Mouse (Mus musculus) spleen, adult 2 months (tissue): Measurements from ENCODE around the gene Map4k4. TPM values are rescaled to one million over a fixed set of nuclear protein-coding genes. Genes with fewer than 3 reads are reported as not detected.

ENCODE experiments used
- DNase-seq, 2 experiments: peaks; one replicate each; pipeline versions ENCODE4 v3.0.0 to v3.0.0-alpha.2; 2012 to 2021; ENCODE audit warnings: low spot score in 2 of 2, low read depth in 1 of 2
- H3K27ac ChIP-seq: fragments of 200-500 bp; 2 replicates; pipeline ENCODE4 v1.5.1; 2012; ENCODE audit warnings: low read length, inconsistent platforms; ENCODE audit not compliant: insufficient read depth
- H3K27me3 ChIP-seq: fragments of 200-500 bp; 2 replicates; pipeline ENCODE4 v1.6.1; 2012; ENCODE audit warnings: mild to moderate bottlenecking, moderate library complexity, low read length, inconsistent platforms; ENCODE audit not compliant: control insufficient read depth, insufficient read depth
- H3K36me3 ChIP-seq: fragments of 200-500 bp; 2 replicates; pipeline ENCODE4 v1.6.1; 2012; ENCODE audit warnings: mild to moderate bottlenecking, low read length, inconsistent platforms; ENCODE audit not compliant: control insufficient read depth, insufficient read depth
- H3K4me1 ChIP-seq: fragments of 200-500 bp; 2 replicates; pipeline ENCODE4 v1.6.1; 2011; ENCODE audit warnings: inconsistent platforms; ENCODE audit not compliant: control insufficient read depth, insufficient read depth, insufficient read length
- H3K4me3 ChIP-seq: fragments of 200-500 bp; 2 replicates; pipeline ENCODE4 v1.5.1; 2011; ENCODE audit warnings: mild to moderate bottlenecking, inconsistent platforms; ENCODE audit not compliant: insufficient read depth, insufficient read length; ENCODE audit errors: extremely low read depth
- CTCF ChIP-seq: fragments of 200-500 bp; IDR thresholded peaks from 2 replicates; pipeline ENCODE4 v1.5.1; 2011; ENCODE audit warnings: mild to moderate bottlenecking, inconsistent platforms; ENCODE audit not compliant: insufficient read depth, insufficient read length, insufficient replicate concordance; ENCODE audit errors: extremely low read depth
- POLR2A ChIP-seq: fragments of 200-500 bp; IDR thresholded peaks from 2 replicates; pipeline ENCODE4 v1.6.1; 2011; ENCODE audit warnings: low read depth, low read length, inconsistent platforms
- WGBS: fragments of 180-500 bp; shearing (Covaris S2); methylation state at CpG from one replicate; pipeline ENCODE4 v1.1.7; 2018; 5-methylcytosine and 5-hydroxymethylcytosine counted together
- polyA plus RNA-seq: library from polyadenylated mRNA; depleted of rRNA; stranded (reverse); fragments of >200 nt; gene quantifications from 2 replicates; pipeline ENCODE4 v1.2.3, GENCODE M21; 2012

Map4k4 gene
- polyA plus RNA-seq, 1 experiment, result 54.3 TPM

DNA sequence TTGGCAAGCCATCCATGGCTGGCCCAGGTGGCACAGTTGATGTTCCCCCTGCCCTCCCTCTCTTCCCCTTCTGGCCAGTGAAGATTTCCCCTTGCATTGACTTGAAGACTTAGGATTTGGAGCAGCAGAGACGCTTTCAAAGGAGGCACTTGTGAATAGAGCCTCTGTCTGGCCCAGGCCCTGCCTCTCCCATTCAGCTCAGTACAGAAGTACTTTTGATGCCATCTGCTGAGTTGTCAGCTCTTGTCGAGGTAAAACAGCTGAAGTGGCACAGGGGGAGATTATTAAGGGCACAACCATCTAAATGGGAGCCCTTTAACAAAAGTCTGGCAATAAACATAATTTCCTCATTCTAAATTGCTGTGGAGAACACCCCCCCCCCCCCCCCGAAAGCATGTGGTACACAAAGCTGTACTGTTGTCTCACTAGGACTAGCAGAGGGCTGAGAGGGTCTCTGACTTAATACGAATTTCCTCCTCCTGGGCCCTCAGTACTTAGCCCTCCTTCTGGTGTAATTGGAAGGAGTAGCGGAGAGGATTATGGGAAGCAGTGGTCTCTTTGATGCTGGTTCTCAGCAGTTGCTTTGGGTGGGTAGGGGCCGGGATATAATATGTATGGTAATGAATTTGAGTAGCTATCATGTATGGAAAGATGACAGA, 47.1 kb downstream of the Map4k4 start:
- WGBS, result 71% methylated on average over 6 of the region's 6 CpGs
- Histone ChIP-seq H3K27me3 (no peaks in the 10 kb centered on the region), H3K4me3 (no peak overlapping the region), H3K36me3 (no peaks in the 10 kb centered on the region), H3K4me1 (peaks cover 26% of the 10 kb centered on the region), H3K27ac (no peak overlapping the region)
- no peak for TF ChIP-seq POLR2A
- no peak for TF ChIP-seq CTCF
- no peak for DNase-seq

DNA sequence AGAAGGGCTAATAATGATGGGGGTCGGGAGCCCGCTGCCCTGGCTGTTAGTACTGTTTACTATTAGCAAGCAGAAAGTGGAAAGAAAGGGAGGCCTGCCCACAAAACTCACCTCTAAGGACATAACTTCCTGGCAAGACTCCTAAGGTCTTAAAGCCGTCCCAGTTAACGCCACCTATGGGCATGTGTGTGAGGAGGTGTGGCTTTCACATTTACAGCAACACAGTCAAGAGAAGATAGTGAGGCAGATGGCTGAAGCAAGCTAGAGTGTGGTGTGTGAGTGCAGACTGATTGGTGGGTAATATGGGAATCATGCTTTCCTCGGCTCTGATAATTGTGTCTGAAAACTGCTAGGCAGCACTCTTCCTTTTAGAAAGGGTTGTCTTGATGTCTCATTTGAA, 48.5 kb downstream of the Map4k4 start:
- DNase-seq, result no peak
- Histone ChIP-seq H3K36me3 (no peaks in the 10 kb centered on the region), H3K4me3 (no peak overlapping the region), H3K27ac (no peak overlapping the region), H3K27me3 (no peaks in the 10 kb centered on the region), H3K4me1 (peaks cover 20% of the 10 kb centered on the region)
- TF ChIP-seq POLR2A (no peak), CTCF (no peak)
- WGBS, result 44% methylated on average over 5 of the region's 5 CpGs

DNA sequence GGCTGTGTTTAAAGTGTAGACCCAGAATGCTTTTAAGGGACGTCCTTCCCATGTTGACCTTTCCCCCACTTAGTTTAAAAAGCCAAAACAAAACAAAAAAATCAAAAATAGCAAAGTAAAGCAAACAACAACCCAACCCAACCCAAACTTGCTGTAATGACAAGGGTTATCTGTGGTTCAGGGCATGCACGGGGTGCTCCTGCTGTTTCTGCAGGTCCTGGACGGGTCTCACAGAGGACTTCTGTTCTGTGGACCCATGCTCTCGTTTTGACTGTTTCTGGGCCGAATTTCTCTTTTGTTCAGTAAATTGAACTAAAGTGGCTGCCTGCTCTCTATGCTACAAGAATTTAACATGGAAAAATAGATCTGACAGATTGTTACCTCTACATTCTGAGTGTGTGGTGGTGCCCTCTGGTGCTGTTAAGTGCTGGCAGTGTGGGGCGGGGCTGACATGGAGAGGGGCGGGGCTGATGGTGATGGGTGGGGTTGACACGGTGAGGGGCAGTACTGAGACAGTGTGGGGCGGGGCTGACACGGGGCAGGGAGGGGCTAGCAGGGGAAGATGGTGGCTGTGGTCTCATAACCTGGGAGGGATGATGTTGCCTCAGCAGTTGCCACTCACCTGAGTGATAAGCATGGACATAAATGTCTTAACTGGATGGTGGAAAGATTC, 49.2 kb downstream of the Map4k4 start:
- Histone ChIP-seq H3K27me3 (no peaks in the 10 kb centered on the region), H3K4me3 (no peak overlapping the region), H3K4me1 (peaks cover 18% of the 10 kb centered on the region; the same call in 1 of the 2 replicates), H3K36me3 (no peaks in the 10 kb centered on the region), H3K27ac (no peak overlapping the region)
- WGBS, result 47% methylated on average over 10 of the region's 10 CpGs
- peak in 1 of 2 experiments; percentile 36 for DNase-seq
- TF ChIP-seq POLR2A (no peak), CTCF (no peak)

DNA sequence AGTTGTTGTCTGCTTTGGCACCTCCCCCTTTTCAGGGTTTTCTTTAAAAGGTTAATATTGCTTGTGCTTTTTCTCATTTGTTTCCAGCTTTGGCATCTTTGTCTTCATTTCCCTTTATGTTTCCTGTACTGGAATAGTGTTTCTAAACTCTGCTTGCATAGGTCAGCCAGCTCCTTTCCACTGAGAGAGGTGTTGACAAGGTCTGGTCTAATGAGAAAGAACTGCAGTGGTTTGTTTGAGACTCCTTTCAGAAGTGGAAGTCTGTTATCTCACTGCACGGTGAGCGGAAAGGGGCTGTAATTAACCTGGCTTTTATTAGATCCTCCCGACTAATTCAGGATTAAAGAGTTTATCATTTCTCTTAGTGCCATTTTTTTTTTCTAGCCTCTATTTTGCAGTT, 49.9 kb downstream of the Map4k4 start:
- Histone ChIP-seq H3K36me3 (no peaks in the 10 kb centered on the region), H3K27me3 (no peaks in the 10 kb centered on the region), H3K4me3 (no peak overlapping the region), H3K27ac (no peak overlapping the region), H3K4me1 (peaks cover 18% of the 10 kb centered on the region; the same call in 1 of the 2 replicates)
- WGBS, result 71% methylated on average over 3 of the region's 3 CpGs
- no peak for DNase-seq
- no peak for TF ChIP-seq POLR2A
- TF ChIP-seq CTCF, result no peak

DNA sequence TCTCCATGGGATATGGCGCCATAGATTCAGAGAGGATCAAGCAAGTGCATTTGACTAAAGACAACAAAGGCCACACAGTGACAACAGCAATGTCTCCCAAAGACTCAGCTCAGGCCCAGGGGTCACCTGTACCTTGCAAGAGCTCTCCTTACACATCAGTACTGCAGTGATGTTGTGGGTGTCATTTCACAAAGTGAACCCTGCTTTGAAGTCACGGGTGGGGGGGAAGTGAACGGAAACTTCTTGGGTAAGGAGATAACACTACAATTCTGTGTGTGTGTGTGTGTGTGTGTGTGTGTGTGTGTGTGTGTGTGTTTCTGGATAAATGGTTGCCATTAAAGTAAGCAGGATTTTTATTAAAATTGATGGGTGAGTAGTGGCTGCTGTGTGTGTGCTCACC, 53.9 kb downstream of the Map4k4 start:
- DNase-seq, result no peak
- no peak overlapping the region for H3K4me3 ChIP-seq
- WGBS, result 58% methylated on average over 3 of the region's 3 CpGs
- TF ChIP-seq CTCF, result no peak
- no peak for TF ChIP-seq POLR2A
- no peaks in the 10 kb centered on the region for H3K27me3 ChIP-seq
- peaks cover 15% of the 10 kb centered on the region; the same call in 1 of the 2 replicates for H3K4me1 ChIP-seq
- no peaks in the 10 kb centered on the region for H3K36me3 ChIP-seq
- no peak overlapping the region for H3K27ac ChIP-seq

DNA sequence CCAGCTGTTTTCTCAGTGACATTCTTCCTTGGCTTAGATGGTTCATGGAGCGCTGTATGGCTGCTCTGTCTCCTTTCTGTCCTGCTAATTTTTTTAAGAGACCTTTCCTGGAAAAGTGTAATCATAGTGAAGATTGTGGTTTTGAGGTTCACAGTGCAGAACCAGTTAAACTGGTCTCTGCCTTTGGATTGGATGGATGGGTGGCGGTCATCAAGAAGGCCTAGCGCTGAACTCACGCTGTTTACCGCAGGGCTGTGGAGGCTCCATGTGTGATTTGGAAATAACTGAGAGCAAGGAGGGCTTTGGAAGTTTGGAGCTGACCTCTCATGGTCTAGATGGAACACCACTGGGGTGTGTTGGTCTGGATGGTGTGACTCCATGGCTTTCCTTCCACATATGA, 56.0 kb downstream of the Map4k4 start:
- no peaks in the 10 kb centered on the region for H3K36me3 ChIP-seq
- 98% methylated on average over 5 of the region's 5 CpGs for WGBS
- no peak for TF ChIP-seq CTCF
- no peak for TF ChIP-seq POLR2A
- H3K4me1 ChIP-seq, result peaks cover 16% of the 10 kb centered on the region; the same call in 1 of the 2 replicates
- DNase-seq, result no peak
- no peaks in the 10 kb centered on the region for H3K27me3 ChIP-seq
- H3K4me3 ChIP-seq, result no peak overlapping the region
- H3K27ac ChIP-seq, result no peak overlapping the region

DNA sequence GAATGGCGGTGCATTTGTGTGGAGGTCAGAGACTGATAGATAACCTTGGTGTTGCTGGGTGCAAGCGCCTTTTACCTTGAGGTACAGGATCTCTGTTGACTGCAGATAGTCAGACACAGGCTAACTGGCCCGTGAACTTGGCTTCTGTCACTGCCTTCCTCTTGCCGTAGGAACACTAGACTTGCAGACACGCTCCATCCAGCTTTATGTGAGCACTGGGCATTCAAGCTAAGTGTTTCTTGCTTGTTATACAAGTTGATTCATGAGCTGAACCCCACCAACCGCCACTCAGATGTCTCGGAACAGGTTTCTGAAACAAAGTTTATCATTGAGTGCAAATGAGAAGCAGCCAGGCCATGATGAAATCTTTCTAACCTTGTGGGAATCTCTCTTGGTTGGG, 57.3 kb downstream of the Map4k4 start:
- TF ChIP-seq POLR2A (no peak), CTCF (no peak)
- no peaks in the 10 kb centered on the region for H3K27me3 ChIP-seq
- H3K36me3 ChIP-seq, result peaks cover 3% of the 10 kb centered on the region
- H3K4me1 ChIP-seq, result peaks cover 12% of the 10 kb centered on the region; the same call in 1 of the 2 replicates
- no peak overlapping the region for H3K27ac ChIP-seq
- no peak for DNase-seq
- WGBS, result 78% methylated on average over 7 of the region's 7 CpGs
- H3K4me3 ChIP-seq, result no peak overlapping the region
